16 mouse cellular contexts compared by ENCODE assay signal in genomic region chr2:73747297-73747696, GRCm38 (mm10). TPM values are rescaled to one million over a fixed set of nuclear protein-coding genes. Genes with fewer than 3 reads are reported as not detected.
"Had no signal": no experiment of that assay in that cellular context is flagged by ENCODE, and none has a peak within 500 bp of the region (broad histone marks: within the 10 kb centered on the region; RNA-seq: fewer than 3 reads in every experiment).

No protein-coding gene starts in this region.

- H3K4me1 ChIP-seq: midbrain, embryonic 13.5 days; midbrain, embryonic 15.5 days; neural tube, embryonic 12.5 days; stomach, embryonic 15.5 days had no signal

- DNase-seq: liver, postnatal 0 days; lung, adult 2 months; lung, postnatal 14 days; lung, postnatal 36 days; right cerebral cortex, postnatal 14 days; thymus, adult 2 months; thymus, postnatal 36 days had no signal

- H3K36me3 ChIP-seq: lung, embryonic 15.5 days; midbrain, embryonic 13.5 days; midbrain, embryonic 15.5 days; neural tube, embryonic 12.5 days; stomach, embryonic 15.5 days had no signal

- ATAC-seq: liver, postnatal 0 days; lung, postnatal 0 days; midbrain, embryonic 13.5 days; midbrain, embryonic 15.5 days had no signal

- H3K4me3 ChIP-seq: lung, embryonic 15.5 days; megakaryocyte, embryonic 14.5 days; midbrain, embryonic 13.5 days; midbrain, embryonic 15.5 days; neural tube, embryonic 12.5 days; stomach, embryonic 15.5 days had no signal

- H3K27ac ChIP-seq: lung, embryonic 15.5 days; macrophage; midbrain, embryonic 13.5 days; midbrain, embryonic 15.5 days; neural tube, embryonic 12.5 days; stomach, embryonic 15.5 days; stomach, postnatal 0 days had no signal

- H3K27me3 ChIP-seq: lung, embryonic 15.5 days; megakaryocyte, embryonic 14.5 days; midbrain, embryonic 13.5 days; midbrain, embryonic 15.5 days; neural tube, embryonic 12.5 days; stomach, embryonic 15.5 days had no signal

RNA-seq across cellular contexts. Expression of gene Chn1, which starts 27.8 kb away (rescaled TPM):
- polyA plus RNA-seq: macrophage had no signal
